Mouse (Mus musculus): ENCODE results near the gene Nod2. TPM values are rescaled to one million over a fixed set of nuclear protein-coding genes. Genes with fewer than 3 reads are reported as not detected.

The Nod2 gene
- polyA plus RNA-seq, 1 experiment, result not detected

- Histone ChIP-seq H3K4me3 (replicated peaks) (peak overlapping the region; percentile 38), H3K9me3 (peaks cover 10% of the 10 kb centered on the region), H3K36me3 (replicated peaks; ENCODE audit: low read length) (peaks cover 40% of the 10 kb centered on the region), H3K4me1 (peaks cover 42% of the 10 kb centered on the region), H3K27me3 (replicated peaks) (peaks cover 69% of the 10 kb centered on the region)
- TF ChIP-seq GATA1 (IDR thresholded peaks at IDR 0.05; ENCODE audit: borderline replicate concordance, low read length) (no peak), FLI1 (IDR thresholded peaks at IDR 0.05; ENCODE audit: low read length) (no peak)
Measured at GRCm38 (mm10) chr8:88628001-88628774, 18.9 kb upstream of the Nod2 start.

- H3K4me3 ChIP-seq (replicated peaks), result no peak overlapping the region
- TF ChIP-seq GATA1 (IDR thresholded peaks at IDR 0.05; ENCODE audit: borderline replicate concordance, low read length) (no peak), FLI1 (IDR thresholded peaks at IDR 0.05; ENCODE audit: low read length) (no peak)
- H3K36me3 ChIP-seq (replicated peaks; ENCODE audit: low read length), result peaks cover 40% of the 10 kb centered on the region
- H3K9me3 ChIP-seq, result peaks cover 10% of the 10 kb centered on the region
- peaks cover 55% of the 10 kb centered on the region for H3K27me3 ChIP-seq (replicated peaks)
- H3K4me1 ChIP-seq, result peaks cover 53% of the 10 kb centered on the region
Measured at GRCm38 (mm10) chr8:88630225-88630624, 16.9 kb upstream of the Nod2 start.

- Histone ChIP-seq H3K27me3 (replicated peaks) (peaks cover 52% of the 10 kb centered on the region), H3K9me3 (peaks cover 10% of the 10 kb centered on the region), H3K4me1 (peaks cover 61% of the 10 kb centered on the region), H3K4me3 (replicated peaks) (no peak overlapping the region), H3K36me3 (replicated peaks; ENCODE audit: low read length) (peaks cover 38% of the 10 kb centered on the region)
- TF ChIP-seq GATA1 (IDR thresholded peaks at IDR 0.05; ENCODE audit: borderline replicate concordance, low read length) (no peak), FLI1 (IDR thresholded peaks at IDR 0.05; ENCODE audit: low read length) (no peak)
Measured at GRCm38 (mm10) chr8:88631081-88631480, 16.0 kb upstream of the Nod2 start.

GRCm38 (mm10) chr8:88633343-88633765 lies 13.8 kb upstream of the Nod2 start:
- Histone ChIP-seq H3K27me3 (replicated peaks) (peaks cover 47% of the 10 kb centered on the region), H3K4me1 (peaks cover 63% of the 10 kb centered on the region), H3K9me3 (no peaks in the 10 kb centered on the region), H3K36me3 (replicated peaks; ENCODE audit: low read length) (peaks cover 23% of the 10 kb centered on the region), H3K4me3 (replicated peaks) (peak overlapping the region; percentile 16)
- TF ChIP-seq GATA1 (IDR thresholded peaks at IDR 0.05; ENCODE audit: borderline replicate concordance, low read length) (no peak), FLI1 (IDR thresholded peaks at IDR 0.05; ENCODE audit: low read length) (no peak)

- Histone ChIP-seq H3K9me3 (peaks cover under 1% of the 10 kb centered on the region; the same call in 1 of the 2 replicates), H3K4me3 (replicated peaks) (peak within 1 kb of the TSS; percentile 89), H3K36me3 (replicated peaks; ENCODE audit: low read length) (peaks cover 6% of the 10 kb centered on the region), H3K4me1 (peaks cover 57% of the 10 kb centered on the region), H3K27me3 (replicated peaks) (peaks cover 53% of the 10 kb centered on the region)
- TF ChIP-seq GATA1 (IDR thresholded peaks at IDR 0.05; ENCODE audit: borderline replicate concordance, low read length) (no peak), FLI1 (IDR thresholded peaks at IDR 0.05; ENCODE audit: low read length) (no peak)
Measured at GRCm38 (mm10) chr8:88635474-88636397, 11.4 kb upstream of the Nod2 start, which contains the start of gene Snx20. Snx20 (minus strand) TSS chr8:88636128.

- Histone ChIP-seq H3K36me3 (replicated peaks; ENCODE audit: low read length) (no peaks in the 10 kb centered on the region), H3K9me3 (peaks cover 15% of the 10 kb centered on the region), H3K27me3 (replicated peaks) (peaks cover 50% of the 10 kb centered on the region), H3K4me1 (peaks cover 41% of the 10 kb centered on the region), H3K4me3 (replicated peaks) (peak overlapping the region; percentile 31)
- TF ChIP-seq FLI1 (IDR thresholded peaks at IDR 0.05; ENCODE audit: low read length), result no peak
- TF ChIP-seq GATA1 (IDR thresholded peaks at IDR 0.05; ENCODE audit: borderline replicate concordance, low read length), result no peak
Measured at GRCm38 (mm10) chr8:88637092-88638000, 9.8 kb upstream of the Nod2 start.

GRCm38 (mm10) chr8:88638908-88639307 lies 8.2 kb upstream of the Nod2 start:
- Histone ChIP-seq H3K9me3 (peaks cover 19% of the 10 kb centered on the region), H3K4me1 (peaks cover 29% of the 10 kb centered on the region), H3K27me3 (replicated peaks) (peaks cover 48% of the 10 kb centered on the region), H3K36me3 (replicated peaks; ENCODE audit: low read length) (no peaks in the 10 kb centered on the region), H3K4me3 (replicated peaks) (no peak overlapping the region)
- TF ChIP-seq GATA1 (IDR thresholded peaks at IDR 0.05; ENCODE audit: borderline replicate concordance, low read length) (no peak), FLI1 (IDR thresholded peaks at IDR 0.05; ENCODE audit: low read length) (no peak)

- H3K36me3 ChIP-seq (replicated peaks; ENCODE audit: low read length), result no peaks in the 10 kb centered on the region
- TF ChIP-seq GATA1 (IDR thresholded peaks at IDR 0.05; ENCODE audit: borderline replicate concordance, low read length) (no peak), FLI1 (IDR thresholded peaks at IDR 0.05; ENCODE audit: low read length) (no peak)
- H3K4me1 ChIP-seq, result peaks cover 17% of the 10 kb centered on the region
- H3K4me3 ChIP-seq (replicated peaks), result no peak overlapping the region
- H3K9me3 ChIP-seq, result peaks cover 24% of the 10 kb centered on the region
- H3K27me3 ChIP-seq (replicated peaks), result peaks cover 60% of the 10 kb centered on the region
Measured at GRCm38 (mm10) chr8:88642734-88643564, 4.2 kb upstream of the Nod2 start.
